Mouse (Mus musculus) adrenal gland, adult 2 months (tissue): ENCODE data around the gene Olfr1535. TPM values are rescaled to one million over a fixed set of nuclear protein-coding genes. Genes with fewer than 3 reads are reported as not detected.

ENCODE experiments used
- DNase-seq: peaks from one replicate; pipeline ENCODE4 v3.0.0; 2021
- long read RNA-seq: library from polyadenylated mRNA; stranded (forward); transcript quantifications from one replicate; pipeline ENCODE4 v2.0.0, GENCODE M21; 2021
- polyA plus RNA-seq: library from polyadenylated mRNA; depleted of rRNA; stranded (reverse); fragments of >200 nt; gene quantifications from 2 replicates; pipeline ENCODE4 v1.2.3, GENCODE M21; 2012; rRNA removed
- total RNA-seq, 2 experiments: library from RNA; stranded (reverse); gene quantifications; 2 replicates each; pipeline ENCODE4 v1.2.3; 2021

Olfr1535 gene
- not detected for total RNA-seq
- not detected in 2 replicates for polyA plus RNA-seq
- long read RNA-seq = 0 reads

GRCm38 (mm10) chr13:21559793-21560192 lies at the start of gene Olfr1535:
Gene Olfr1535 (minus strand): TSS chr13:21559893.
- no peak for DNase-seq

- DNase-seq = no peak
These were observed 31.9 kb upstream of the Olfr1535 start for GRCm38 (mm10) chr13:21591618-21592017.

- DNase-seq = no peak
These were observed 22.0 kb upstream of the Olfr1535 start, which contains the start of gene Olfr1364 for GRCm38 (mm10) chr13:21581659-21582058. Gene Olfr1364 (minus strand): TSS chr13:21581759.

DNA sequence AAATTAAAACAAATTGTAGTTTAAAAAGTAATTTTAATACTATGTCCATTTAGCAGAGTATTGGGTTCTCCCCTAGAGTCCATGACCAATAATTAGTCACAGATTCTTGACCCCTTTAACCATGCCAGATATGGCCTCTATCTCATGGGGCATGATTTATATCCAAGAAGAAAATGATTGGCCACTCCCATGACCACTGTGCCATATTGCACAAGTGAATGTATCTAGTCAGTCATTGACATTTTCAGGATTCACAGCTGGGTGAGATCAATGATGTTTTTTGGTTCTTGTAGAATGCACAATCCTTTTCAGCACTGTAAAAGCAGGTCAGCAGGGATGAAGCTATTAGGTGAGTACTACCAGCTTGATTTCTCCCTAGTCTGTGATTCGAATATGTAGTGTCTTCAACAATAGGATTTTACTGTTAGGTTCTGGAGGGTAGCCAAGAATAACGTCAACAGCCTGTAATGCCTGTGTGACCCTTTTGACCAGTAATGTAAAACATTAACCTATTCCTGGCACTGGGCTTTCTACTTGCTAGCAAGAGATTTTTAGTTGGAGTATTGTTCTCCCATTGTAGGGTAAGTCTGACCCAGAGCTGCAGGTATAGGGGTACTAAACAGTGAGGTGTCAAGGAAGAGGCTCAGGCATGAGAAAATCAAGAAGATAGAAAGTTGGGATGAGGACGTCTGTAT lies 9.1 kb downstream of the Olfr1535 start:
- no peak for DNase-seq

- no peak for DNase-seq
These were observed 10.2 kb downstream of the Olfr1535 start for GRCm38 (mm10) chr13:21549487-21549886.

- no peak for DNase-seq
These were observed 17.0 kb downstream of the Olfr1535 start, which contains the start of gene Olfr1366 for GRCm38 (mm10) chr13:21542708-21543107. Gene Olfr1366 (minus strand): TSS chr13:21542808.

GRCm38 (mm10) chr13:21530781-21531201 lies 28.9 kb downstream of the Olfr1535 start, which contains the start of gene Zkscan8:
Gene Zkscan8 (minus strand): TSS chr13:21531120.
- DNase-seq = peak; percentile 94

DNA sequence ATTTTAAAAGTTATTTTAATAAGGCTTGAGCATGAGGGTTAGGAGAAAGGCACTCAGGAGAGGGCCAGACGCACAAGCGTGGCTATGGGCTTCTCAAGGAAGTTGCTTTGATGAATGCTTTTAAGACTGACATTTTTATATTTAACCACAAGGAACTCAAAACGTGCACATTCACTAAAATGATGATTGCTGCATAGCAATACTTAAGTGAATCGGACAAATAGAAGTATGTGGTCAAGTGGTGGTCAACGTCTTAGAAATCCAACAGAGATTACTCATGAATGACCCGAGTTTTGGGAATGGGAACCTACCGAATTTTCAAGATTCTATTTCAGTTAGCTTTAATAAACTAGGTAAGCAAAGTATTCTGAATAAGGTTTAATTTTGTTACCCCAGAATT lies 29.6 kb downstream of the Olfr1535 start:
- DNase-seq = no peak

GRCm38 (mm10) chr13:21506221-21506649 lies 53.5 kb downstream of the Olfr1535 start:
- peak; percentile 95 for DNase-seq

Other genes with a start within 250 kb of the Olfr1535 start
Only the 30 nearest of the 31 such genes appear.
- gene Olfr1367, start 213.0 kb downstream of the Olfr1535 start, total RNA-seq = not detected
- not detected in 2 replicates for gene Olfr1367, start 213.0 kb downstream of the Olfr1535 start, polyA plus RNA-seq
- 1 to 10 TPM; 9.4 to 9.6 TPM for gene Zscan12, start 197.1 kb downstream of the Olfr1535 start, total RNA-seq
- gene Zscan12, start 197.1 kb downstream of the Olfr1535 start, polyA plus RNA-seq = 0.33 and 0.44 TPM in 2 replicates
- gene Zkscan3, start 157.1 kb downstream of the Olfr1535 start, total RNA-seq = 10 to 100 TPM; 44.2 to 61.4 TPM
- 21.9 and 27.8 TPM in 2 replicates for gene Zkscan3, start 157.1 kb downstream of the Olfr1535 start, polyA plus RNA-seq
- under 1 TPM; 0.81 to 0.90 TPM for gene Pgbd1, start 118.8 kb downstream of the Olfr1535 start, total RNA-seq
- 0.12 and 0.51 TPM in 2 replicates for gene Pgbd1, start 118.8 kb downstream of the Olfr1535 start, polyA plus RNA-seq
- 10 to 100 TPM; 36.8 to 37.8 TPM for gene Zscan26, start 106.2 kb downstream of the Olfr1535 start, total RNA-seq
- 3.6 and 5.3 TPM in 2 replicates for gene Zscan26, start 106.2 kb downstream of the Olfr1535 start, polyA plus RNA-seq
- gene Nkapl, start 91.4 kb downstream of the Olfr1535 start, total RNA-seq = 1 to 10 TPM in 1 of 2 experiments, under 1 TPM in 1; 0.84 to 1.5 TPM
- 0.43 and 0.70 TPM in 2 replicates for gene Nkapl, start 91.4 kb downstream of the Olfr1535 start, polyA plus RNA-seq
- gene Zkscan4, start 81.0 kb downstream of the Olfr1535 start, total RNA-seq = 1 to 10 TPM; 1.8 to 3.6 TPM
- 0.46 and 0.85 TPM in 2 replicates for gene Zkscan4, start 81.0 kb downstream of the Olfr1535 start, polyA plus RNA-seq
- gene Gm10065, start 80.5 kb downstream of the Olfr1535 start, total RNA-seq = not detected
- gene Gm10065, start 80.5 kb downstream of the Olfr1535 start, polyA plus RNA-seq = 1.4 TPM in 1 of 2 replicates, not detected in the other
- gene AK157302, start 64.7 kb downstream of the Olfr1535 start, total RNA-seq = 10 to 100 TPM; 13.3 to 14.2 TPM
- 0.09 TPM in 1 of 2 replicates, not detected in the other for gene AK157302, start 64.7 kb downstream of the Olfr1535 start, polyA plus RNA-seq
- gene Gm11273, start 58.5 kb downstream of the Olfr1535 start, total RNA-seq = 100 to 1,000 TPM in 1 of 2 experiments, 10 to 100 TPM in 1; 95.4 to 165 TPM
- gene Gm11273, start 58.5 kb downstream of the Olfr1535 start, polyA plus RNA-seq = 56.6 and 56.8 TPM in 2 replicates
- gene Zkscan8, start 28.8 kb downstream of the Olfr1535 start, total RNA-seq = 10 to 100 TPM; 13.9 to 17.1 TPM
- 1.2 and 1.5 TPM in 2 replicates for gene Zkscan8, start 28.8 kb downstream of the Olfr1535 start, polyA plus RNA-seq
- gene Olfr1366, start 17.1 kb downstream of the Olfr1535 start, total RNA-seq = not detected
- not detected in 2 replicates for gene Olfr1366, start 17.1 kb downstream of the Olfr1535 start, polyA plus RNA-seq
- not detected for gene Olfr1364, start 21.9 kb upstream of the Olfr1535 start, total RNA-seq
- not detected in 2 replicates for gene Olfr1364, start 21.9 kb upstream of the Olfr1535 start, polyA plus RNA-seq
- not detected for gene Olfr1362, start 54.1 kb upstream of the Olfr1535 start, total RNA-seq
- 0.04 TPM in 1 of 2 replicates, not detected in the other for gene Olfr1362, start 54.1 kb upstream of the Olfr1535 start, polyA plus RNA-seq
- not detected for gene Olfr11, start 82.6 kb upstream of the Olfr1535 start, total RNA-seq
- not detected in 2 replicates for gene Olfr11, start 82.6 kb upstream of the Olfr1535 start, polyA plus RNA-seq
- not detected for gene Olfr1361, start 103.5 kb upstream of the Olfr1535 start, total RNA-seq
- gene Olfr1361, start 103.5 kb upstream of the Olfr1535 start, polyA plus RNA-seq = not detected in 2 replicates
- gene Olfr1360, start 117.5 kb upstream of the Olfr1535 start, total RNA-seq = not detected
- not detected in 2 replicates for gene Olfr1360, start 117.5 kb upstream of the Olfr1535 start, polyA plus RNA-seq
- not detected for gene Olfr1359, start 138.2 kb upstream of the Olfr1535 start, total RNA-seq
- not detected in 2 replicates for gene Olfr1359, start 138.2 kb upstream of the Olfr1535 start, polyA plus RNA-seq
- gene Hist1h2bl, start 156.2 kb upstream of the Olfr1535 start, total RNA-seq = 10 to 100 TPM; 24.1 to 36.9 TPM
- gene Hist1h2bl, start 156.2 kb upstream of the Olfr1535 start, polyA plus RNA-seq = 0.49 and 1.3 TPM in 2 replicates
- 10 to 100 TPM; 28.5 to 38.1 TPM for gene Hist1h2ai, start 156.5 kb upstream of the Olfr1535 start, total RNA-seq
- 5.7 and 9.3 TPM in 2 replicates for gene Hist1h2ai, start 156.5 kb upstream of the Olfr1535 start, polyA plus RNA-seq
- gene Hist1h3h, start 157.8 kb upstream of the Olfr1535 start, total RNA-seq = 10 to 100 TPM; 16.3 to 42.1 TPM
- gene Hist1h3h, start 157.8 kb upstream of the Olfr1535 start, polyA plus RNA-seq = 5.5 and 8.7 TPM in 2 replicates
- 1 to 10 TPM; 6.5 to 7.0 TPM for gene Hist1h2bm, start 162.2 kb upstream of the Olfr1535 start, total RNA-seq
- 0.28 and 0.56 TPM in 2 replicates for gene Hist1h2bm, start 162.2 kb upstream of the Olfr1535 start, polyA plus RNA-seq
- gene Hist1h4j, start 175.2 kb upstream of the Olfr1535 start, total RNA-seq = 10 to 100 TPM in 1 of 2 experiments, 1 to 10 TPM in 1; 7.5 to 11.4 TPM
- 0.52 TPM in 2 replicates for gene Hist1h4j, start 175.2 kb upstream of the Olfr1535 start, polyA plus RNA-seq
- 100 to 1,000 TPM in 1 of 2 experiments, 10 to 100 TPM in 1; 76.0 to 101 TPM for gene Hist1h4k, start 190.6 kb upstream of the Olfr1535 start, total RNA-seq
- gene Hist1h4k, start 190.6 kb upstream of the Olfr1535 start, polyA plus RNA-seq = 10.2 and 12.5 TPM in 2 replicates
- 10 to 100 TPM; 10.8 to 11.1 TPM for gene Hist1h2ak, start 193.9 kb upstream of the Olfr1535 start, total RNA-seq
- gene Hist1h2ak, start 193.9 kb upstream of the Olfr1535 start, polyA plus RNA-seq = 5.4 and 7.8 TPM in 2 replicates
- gene Hist1h2bn, start 194.2 kb upstream of the Olfr1535 start, total RNA-seq = 10 to 100 TPM; 16.7 to 17.2 TPM
- 2.5 and 8.2 TPM in 2 replicates for gene Hist1h2bn, start 194.2 kb upstream of the Olfr1535 start, polyA plus RNA-seq
- gene Hist1h1b, start 220.7 kb upstream of the Olfr1535 start, total RNA-seq = 10 to 100 TPM; 11.6 to 11.7 TPM
- 0.34 and 0.37 TPM in 2 replicates for gene Hist1h1b, start 220.7 kb upstream of the Olfr1535 start, polyA plus RNA-seq
- gene Hist1h3i, start 223.5 kb upstream of the Olfr1535 start, total RNA-seq = 10 to 100 TPM; 41.4 to 42.7 TPM
- 16.8 and 25.5 TPM in 2 replicates for gene Hist1h3i, start 223.5 kb upstream of the Olfr1535 start, polyA plus RNA-seq
- gene Hist1h2an, start 227.3 kb upstream of the Olfr1535 start, total RNA-seq = 1 to 10 TPM; 3.4 to 4.6 TPM
- 4.2 TPM in 1 of 2 replicates, not detected in the other for gene Hist1h2an, start 227.3 kb upstream of the Olfr1535 start, polyA plus RNA-seq
- 10 to 100 TPM in 1 of 2 experiments, 1 to 10 TPM in 1; 8.5 to 10.7 TPM for gene Hist1h2bp, start 227.6 kb upstream of the Olfr1535 start, total RNA-seq
- gene Hist1h2bp, start 227.6 kb upstream of the Olfr1535 start, polyA plus RNA-seq = 1.6 TPM in 1 of 2 replicates, not detected in the other